Mouse (Mus musculus) C2C12 (cell line): ENCODE data around the gene Shmt2.

Experiments used
- CTCF ChIP-seq: IDR thresholded peaks from one replicate; pipeline ENCODE4 v1.5.1; 2011; ENCODE audit not compliant: control insufficient read depth, insufficient read depth, insufficient read length
- MYOD1 ChIP-seq: IDR thresholded peaks from one replicate; pipeline ENCODE4 v1.6.1; 2011; ENCODE audit warnings: low read depth; ENCODE audit not compliant: control insufficient read depth, insufficient read length

- no peak for TF ChIP-seq CTCF
- TF ChIP-seq MYOD1 = no peak
These were observed 35.2 kb upstream of the Shmt2 start for GRCm38 (mm10) chr10:127557397-127557796.
